Mouse (Mus musculus) kidney, embryonic 14.5 days (tissue): ENCODE results near the gene Olfr165. TPM values are rescaled to one million over a fixed set of nuclear protein-coding genes. Genes with fewer than 3 reads are reported as not detected.
"Not testable (repeated sequence)": the region's sequence is repeated elsewhere in the genome, so short reads cannot be mapped to it uniquely, and the experiment has no call there.

ENCODE experiments used
- ATAC-seq: fragments of 200-750 bp; cut with Nextera tagmentation; 2 replicates; pipeline ENCODE4 v1.8.0; 2017; ENCODE audit warnings: moderate number of reproducible peaks, mild to moderate bottlenecking, moderate TSS enrichment, moderate library complexity; ENCODE audit not compliant: low FRiP score, low TSS enrichment
- H3K27ac ChIP-seq: fragments of 300-500 bp; sonication (generic); 2 replicates; pipeline ENCODE4 v1.5.1; 2014; ENCODE audit warnings: low read depth, mild to moderate bottlenecking, low read length, moderate library complexity, mixed read lengths
- H3K27me3 ChIP-seq: fragments of 300-500 bp; sonication (generic); 2 replicates; pipeline ENCODE4 v1.6.1; 2014; ENCODE audit warnings: mild to moderate bottlenecking, low read length; ENCODE audit not compliant: control insufficient read depth, insufficient read depth
- H3K36me3 ChIP-seq: fragments of 300-500 bp; sonication (generic); 2 replicates; pipeline ENCODE4 v1.6.1; 2014; ENCODE audit warnings: low read length, mixed read lengths; ENCODE audit not compliant: control insufficient read depth, insufficient read depth
- H3K4me1 ChIP-seq: fragments of 300-500 bp; sonication (generic); 2 replicates; pipeline ENCODE4 v1.6.1; 2014; ENCODE audit warnings: low read length, mixed read lengths; ENCODE audit not compliant: control insufficient read depth, insufficient read depth
- H3K4me2 ChIP-seq: fragments of 300-500 bp; sonication (generic); replicated peaks from 2 replicates; pipeline ENCODE4 v1.6.1; 2014; ENCODE audit warnings: low read depth, mild to moderate bottlenecking, low read length
- H3K4me3 ChIP-seq: fragments of 300-500 bp; sonication (generic); 2 replicates; pipeline ENCODE4 v1.5.1; 2014; ENCODE audit warnings: mild to moderate bottlenecking, low read length
- H3K9ac ChIP-seq: fragments of 300-500 bp; sonication (generic); 2 replicates; pipeline ENCODE4 v1.6.1; 2014; ENCODE audit warnings: low read depth, mild to moderate bottlenecking, low read length, moderate library complexity
- H3K9me3 ChIP-seq: fragments of 300-500 bp; sonication (generic); 2 replicates; pipeline ENCODE4 v1.6.1; 2016; ENCODE audit warnings: low read length; ENCODE audit not compliant: control insufficient read depth
- WGBS: fragments of 180-500 bp; shearing (Covaris S2); extraction: QIAGEN DNeasy Blood & Tissue Kit; methylation state at CpG from one replicate; pipeline ENCODE4 v1.1.7; 2014; 5-methylcytosine and 5-hydroxymethylcytosine counted together
- polyA plus RNA-seq: library from polyadenylated mRNA; unstranded; fragments of >200 nt; fragmentation: Nextera tagmentation; extraction: Ambion mirVana; gene quantifications from 2 replicates; pipeline ENCODE4 v1.2.1, GENCODE M21; 2014

Olfr165 gene
- polyA plus RNA-seq = not detected in 2 replicates

GRCm38 (mm10) chr16:19423034-19423433, at the start of gene Olfr165:
Gene Olfr165, minus strand, starts transcription at chr16:19423134.
- Histone ChIP-seq H3K4me2 (no peak within 1 kb of the TSS), H3K9me3 (no peaks in the 10 kb centered on the region)
- WGBS = 53% methylated on average over 1 of the region's 1 CpGs

GRCm38 (mm10) chr16:19464365-19464764, 41.4 kb upstream of the Olfr165 start:
- no peak for ATAC-seq
- H3K9ac ChIP-seq = no peak overlapping the region
- no peak overlapping the region for H3K27ac ChIP-seq

More at GRCm38 (mm10) chr16:19423034-19423433, at the start of gene Olfr165:
- no peaks in the 10 kb centered on the region for H3K4me1 ChIP-seq
- no peak within 1 kb of the TSS for H3K27ac ChIP-seq
- no peak for ATAC-seq
- H3K9ac ChIP-seq = no peak within 1 kb of the TSS
- H3K27me3 ChIP-seq = no peaks in the 10 kb centered on the region
- no peaks in the 10 kb centered on the region for H3K36me3 ChIP-seq
- H3K4me3 ChIP-seq = no peak within 1 kb of the TSS

GRCm38 (mm10) chr16:19458741-19459140, 35.8 kb upstream of the Olfr165 start:
- not testable (repeated sequence) for H3K27me3 ChIP-seq, H3K4me1 ChIP-seq, H3K9ac ChIP-seq, H3K27ac ChIP-seq, ATAC-seq, H3K4me2 ChIP-seq, H3K9me3 ChIP-seq, H3K4me3 ChIP-seq, H3K36me3 ChIP-seq
- WGBS = 88% methylated on average over 4 of the region's 4 CpGs

More at GRCm38 (mm10) chr16:19464365-19464764, 41.4 kb upstream of the Olfr165 start:
- Histone ChIP-seq H3K4me1 (no peaks in the 10 kb centered on the region), H3K4me3 (no peak overlapping the region), H3K27me3 (no peaks in the 10 kb centered on the region), H3K4me2 (no peak overlapping the region), H3K9me3 (no peaks in the 10 kb centered on the region), H3K36me3 (no peaks in the 10 kb centered on the region)
- WGBS = 94% methylated on average over 1 of the region's 1 CpGs

- no peaks in the 10 kb centered on the region for H3K9me3 ChIP-seq
- H3K4me3 ChIP-seq = no peak overlapping the region
- no peak overlapping the region for H3K4me2 ChIP-seq
- H3K4me1 ChIP-seq = no peaks in the 10 kb centered on the region
- H3K9ac ChIP-seq = no peak overlapping the region
- no peaks in the 10 kb centered on the region for H3K36me3 ChIP-seq
- H3K27ac ChIP-seq = no peak overlapping the region
- no peak for ATAC-seq
- whole genome bisulfite sequencing = 59% methylated on average over 3 of the region's 3 CpGs
- H3K27me3 ChIP-seq = no peaks in the 10 kb centered on the region
Measured at GRCm38 (mm10) chr16:19387984-19388383, 35.0 kb downstream of the Olfr165 start.

Other genes with a start within 250 kb of the Olfr165 start
- gene Olfr164, start 109.1 kb downstream of the Olfr165 start, polyA plus RNA-seq = not detected in 2 replicates
- not detected in 2 replicates for gene Olfr166, start 60.6 kb upstream of the Olfr165 start, polyA plus RNA-seq
- not detected in 2 replicates for gene Olfr167, start 99.1 kb upstream of the Olfr165 start, polyA plus RNA-seq
- not detected in 2 replicates for gene Olfr168, start 112.4 kb upstream of the Olfr165 start, polyA plus RNA-seq
- not detected in 2 replicates for gene Olfr169, start 148.7 kb upstream of the Olfr165 start, polyA plus RNA-seq
- not detected in 2 replicates for gene Olfr170, start 188.7 kb upstream of the Olfr165 start, polyA plus RNA-seq
- gene Olfr171, start 206.8 kb upstream of the Olfr165 start, polyA plus RNA-seq = not detected in 2 replicates